Mouse (Mus musculus): ENCODE data around the gene Asb2.

- TF ChIP-seq CTCF (conservative IDR thresholded peaks at IDR 0.05; ENCODE audit: insufficient read depth, insufficient read length, low read depth, low read length), result no peak
- TF ChIP-seq POLR2A (IDR thresholded peaks at IDR 0.05; ENCODE audit: low read depth, low read length), result no peak
These were observed 63.4 kb downstream of the Asb2 start for GRCm38 (mm10) chr12:103292366-103292765.
